Mouse (Mus musculus) megakaryocyte, adult 5-6 weeks (primary cell): ENCODE results near the gene Hcn4. TPM values are rescaled to one million over a fixed set of nuclear protein-coding genes. Genes with fewer than 3 reads are reported as not detected.

Source experiments
- total RNA-seq, 2 experiments: library from RNA; stranded (forward) in 1 of 2; stranded (reverse) in 1 of 2; fragments of 153-499, 151-499 nt in 1 of 2; fragments of 221-1000, 200-1000 nt in 1 of 2; gene quantifications; 2 replicates each; pipeline versions ENCODE4 v1.2.3 to v1.2.4; 2015 to 2017

The Hcn4 gene
- total RNA-seq, 2 experiments from 2014 or later: not detected

Other genes with a start within 250 kb of the Hcn4 start
- 493 and 520 TPM in 2 replicates for gene Nptn, start 241.2 kb upstream of the Hcn4 start, total RNA-seq (2015)
- 221 and 239 TPM in 2 replicates for gene Nptn, start 241.2 kb upstream of the Hcn4 start, total RNA-seq (2017)
- gene Rec114, start 79.4 kb upstream of the Hcn4 start, total RNA-seq (2015): 1.5 and 2.8 TPM in 2 replicates
- gene Rec114, start 79.4 kb upstream of the Hcn4 start, total RNA-seq (2017): 1.4 TPM in 1 of 2 replicates, not detected in the other
- gene Neo1, start 213.0 kb downstream of the Hcn4 start, total RNA-seq (2015): 0.43 and 0.91 TPM in 2 replicates
- 0.15 and 0.85 TPM in 2 replicates for gene Neo1, start 213.0 kb downstream of the Hcn4 start, total RNA-seq (2017)